Mouse (Mus musculus) kidney, adult 8-10 months (tissue): Measurements from ENCODE around the gene Pkd2.

ENCODE experiments used
- DNase-seq, 2 experiments: peaks; one replicate each; pipeline ENCODE4 v3.0.0; 2022

Pkd2 gene

DNA sequence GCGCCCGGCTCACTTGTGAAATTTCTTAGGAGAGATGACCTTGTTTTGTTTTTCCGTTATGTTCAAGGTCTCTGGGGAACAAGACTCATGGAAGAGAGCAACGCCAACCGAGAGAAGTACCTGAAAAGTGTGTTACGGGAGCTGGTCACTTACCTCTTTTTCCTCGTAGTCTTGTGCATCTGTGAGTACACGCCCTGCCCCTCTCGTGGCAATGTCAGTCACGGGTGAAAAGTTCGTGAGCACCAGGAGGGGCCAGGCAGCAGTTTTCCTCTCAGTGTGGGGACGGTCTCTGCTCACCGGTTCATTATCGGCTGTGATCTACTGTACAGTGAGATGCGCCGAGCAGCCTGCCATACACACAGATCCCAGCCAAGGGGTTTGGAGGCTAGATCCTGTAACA lies 7.6 kb downstream of the Pkd2 start:
- DNase-seq = no peak

DNA sequence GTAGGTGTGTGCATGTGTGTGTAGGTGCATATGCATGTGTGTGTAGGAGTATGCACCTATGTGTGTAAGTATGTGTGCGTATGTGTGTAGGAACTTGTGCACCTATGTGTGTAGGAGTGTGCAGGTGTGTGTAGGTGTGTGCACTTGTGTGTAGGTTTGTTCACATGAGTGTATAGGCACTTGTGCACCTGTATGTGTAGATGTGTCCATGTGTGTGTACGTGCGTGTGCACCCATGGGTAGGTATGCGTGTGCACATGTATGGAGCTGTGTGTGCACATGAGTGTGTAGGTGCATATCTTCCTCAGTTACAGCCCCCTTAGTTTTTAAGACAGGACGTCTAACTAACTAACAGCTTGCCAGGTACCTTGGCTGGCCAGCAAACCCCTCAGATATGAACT lies 9.3 kb downstream of the Pkd2 start:
- no peak for DNase-seq

DNA sequence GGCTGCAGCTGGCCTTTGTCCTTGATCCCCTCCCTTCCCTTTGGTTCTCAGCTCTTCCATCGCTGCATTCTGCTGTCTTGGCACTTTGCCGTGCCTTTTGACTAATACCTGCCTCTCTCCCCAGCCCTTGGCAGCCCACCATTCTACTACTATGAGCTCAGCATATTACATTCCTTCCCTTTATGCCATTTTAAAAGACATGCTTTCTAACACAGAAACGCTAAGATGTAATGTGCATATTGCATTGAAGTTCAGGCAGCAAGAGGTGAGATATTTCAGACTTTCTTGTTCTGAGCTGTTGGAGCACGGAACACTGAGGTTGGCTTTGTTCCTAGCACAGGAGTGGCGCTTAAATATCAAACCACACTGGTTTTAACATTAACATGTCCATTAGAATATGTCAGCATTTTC lies 11.7 kb downstream of the Pkd2 start:
- DNase-seq = peak; percentile 76 to 85

DNA sequence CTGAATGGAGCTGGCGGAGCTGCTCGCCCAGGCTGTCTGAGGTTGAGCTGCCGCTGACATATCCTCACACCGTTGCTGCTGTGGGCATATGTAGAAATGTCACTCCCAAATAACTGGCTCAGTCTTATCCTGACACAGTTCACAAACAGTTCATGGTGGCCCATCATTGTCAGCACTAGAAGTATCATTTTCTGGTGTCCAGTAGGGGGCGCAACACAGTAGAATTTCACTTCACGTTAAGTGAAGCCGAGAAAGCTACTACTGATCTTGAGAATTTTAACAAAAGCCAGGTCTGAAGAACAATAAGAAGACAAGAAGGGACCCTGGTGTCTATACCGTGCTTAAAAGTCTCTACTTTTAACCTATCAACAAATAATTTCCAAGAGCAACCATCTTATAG lies 13.1 kb downstream of the Pkd2 start:
- no peak for DNase-seq

DNA sequence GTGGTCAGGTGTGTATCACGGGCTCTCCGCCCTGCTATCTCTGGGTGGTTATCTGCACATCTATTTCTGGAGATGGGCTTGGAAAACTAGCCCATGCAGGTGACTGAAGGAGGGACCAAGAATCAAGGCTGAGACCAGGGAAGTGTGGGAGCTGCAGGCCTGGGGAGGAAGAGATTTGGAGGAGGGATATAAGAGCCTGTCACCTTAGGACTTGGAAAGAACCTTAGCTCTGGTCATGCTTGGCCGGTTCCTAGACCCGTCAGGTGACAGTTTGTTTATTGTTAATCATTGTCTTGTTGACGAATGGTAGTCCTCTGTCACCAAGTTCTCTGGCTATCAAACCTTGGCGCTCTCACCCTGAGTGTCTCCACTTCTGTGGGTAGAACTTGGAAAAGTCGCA lies 21.1 kb downstream of the Pkd2 start:
- peak; percentile 51 to 58 for DNase-seq

DNA sequence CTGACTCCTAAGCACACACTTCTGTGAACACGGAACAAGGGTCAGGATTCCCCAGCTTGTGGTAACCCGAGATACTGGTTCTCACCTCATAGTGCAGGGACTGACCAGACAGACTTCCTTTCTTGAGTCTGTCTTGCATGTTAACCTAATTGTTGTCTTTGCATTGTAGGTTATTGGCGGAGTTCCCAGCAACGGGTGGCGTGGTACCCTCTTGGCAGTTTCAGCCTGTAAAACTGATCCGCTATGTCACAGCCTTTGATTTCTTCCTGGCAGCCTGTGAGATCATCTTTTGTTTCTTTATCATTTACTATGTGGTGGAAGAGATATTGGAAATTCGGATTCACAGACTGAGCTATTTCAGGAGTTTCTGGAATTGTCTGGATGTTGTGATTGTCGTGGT lies 23.6 kb downstream of the Pkd2 start:
- DNase-seq = no peak

DNA sequence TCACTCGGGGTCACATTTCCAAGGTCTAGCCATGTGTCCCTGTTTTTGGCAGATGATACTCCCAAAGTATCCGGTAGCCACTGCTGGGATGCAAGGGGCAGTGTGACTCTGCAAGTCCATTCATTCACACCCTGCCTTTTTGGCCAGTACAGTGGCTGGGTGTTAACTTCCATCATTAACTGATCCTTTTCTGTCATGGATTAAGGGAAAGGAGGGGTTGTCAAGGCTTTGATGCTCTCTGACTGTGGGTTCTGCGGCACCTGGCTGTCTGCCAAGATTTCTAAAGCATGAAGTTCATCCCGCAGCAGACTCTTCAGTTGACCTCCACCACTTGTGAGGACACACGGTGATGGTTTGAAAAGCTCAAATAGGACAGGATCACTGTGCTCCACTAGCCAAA lies 32.3 kb downstream of the Pkd2 start:
- DNase-seq = no peak

DNA sequence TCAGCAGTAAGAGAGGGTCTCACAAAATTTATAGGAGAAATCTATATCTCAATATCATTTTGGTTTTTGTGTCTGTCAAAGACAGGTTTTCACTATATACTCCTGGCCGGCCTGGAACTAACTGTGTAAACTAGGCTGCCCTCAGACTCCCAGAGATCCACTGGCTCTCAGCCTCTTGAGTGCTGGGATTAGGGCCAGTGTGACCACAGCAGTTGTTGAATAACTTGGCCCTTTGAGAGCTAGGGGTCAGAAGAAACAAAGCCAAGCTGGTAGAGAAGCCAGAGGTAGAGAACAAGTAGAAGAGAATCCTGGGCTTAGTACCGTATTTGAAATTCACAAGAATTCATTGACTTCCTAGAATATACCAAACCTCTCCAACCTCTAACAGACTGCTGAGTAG lies 45.6 kb downstream of the Pkd2 start:
- DNase-seq = peak; percentile 54 to 61

DNA sequence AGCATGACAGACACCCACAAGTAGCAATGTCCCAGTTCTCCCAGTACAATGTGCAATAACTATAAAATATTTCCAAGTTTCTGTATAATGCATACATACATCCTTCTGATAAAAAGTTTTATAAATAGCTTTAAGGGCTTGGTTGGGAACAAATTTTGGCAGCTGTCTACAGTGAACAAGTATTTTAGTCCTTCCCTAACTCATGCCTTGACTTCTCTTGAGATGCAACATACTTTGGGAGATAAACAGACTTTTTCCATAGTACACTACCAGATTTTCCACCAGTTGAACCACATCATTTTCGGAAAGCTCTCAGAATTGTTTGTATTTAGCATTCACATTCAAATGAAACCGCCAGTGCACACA lies 48.6 kb downstream of the Pkd2 start:
- DNase-seq = no peak

DNA sequence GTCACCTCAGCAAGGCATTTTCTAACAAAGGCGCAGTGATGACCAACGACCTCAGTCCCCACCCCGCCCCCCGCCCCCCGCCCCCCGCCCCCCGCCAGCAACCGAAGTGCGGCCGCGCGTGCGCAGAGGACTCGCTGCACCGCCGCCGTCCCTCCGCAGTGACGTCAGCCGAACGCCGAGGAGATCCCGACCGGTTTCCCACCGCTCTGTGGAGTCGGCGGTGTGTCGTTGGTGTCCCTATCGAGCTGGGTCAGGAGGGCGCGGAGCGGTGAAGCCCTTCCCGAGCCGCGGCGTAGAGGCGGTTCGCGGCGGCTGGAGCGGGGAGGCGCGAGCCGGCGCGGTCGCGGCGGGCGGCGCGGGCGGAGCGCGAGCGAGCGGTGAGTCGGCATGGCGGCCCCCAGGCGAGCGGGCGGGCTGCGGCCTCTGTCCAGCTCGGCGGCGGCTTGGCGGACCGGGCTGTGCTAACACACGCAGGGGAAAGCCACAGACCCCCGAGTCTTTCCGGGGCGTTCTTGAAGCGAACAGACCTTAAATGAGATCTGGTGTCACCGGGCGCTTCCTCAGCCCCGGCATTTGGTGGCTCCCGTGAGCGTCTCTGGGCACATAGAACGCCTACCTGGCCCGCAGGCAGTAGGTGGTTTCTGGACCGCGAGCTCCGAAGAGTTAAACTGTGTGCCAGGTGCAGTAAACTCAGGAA lies 49.1 kb downstream of the Pkd2 start, which contains the start of gene BC005561:
Gene BC005561, plus strand, starts transcription at position 158 of the 697 bp plus-strand sequence.
- peak; percentile 76 to 81 for DNase-seq

DNA sequence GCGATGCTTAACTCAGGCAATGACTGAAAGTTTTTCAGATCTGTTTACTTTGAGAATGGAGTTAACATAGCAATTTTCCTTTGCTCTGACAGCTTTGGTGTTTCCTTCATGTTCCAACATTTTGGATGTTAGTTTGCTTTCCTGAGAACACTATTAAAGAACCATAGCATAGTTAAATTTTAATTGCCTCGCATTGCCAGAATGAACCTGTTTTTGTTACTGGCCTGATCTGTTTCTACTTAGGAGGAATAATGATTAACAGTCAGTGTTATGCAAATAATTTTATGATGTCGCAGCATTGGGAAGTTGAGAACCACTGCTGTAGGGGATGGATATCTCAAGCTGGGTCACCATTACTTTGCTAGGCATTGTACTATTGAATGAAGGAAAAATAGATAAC lies 52.0 kb downstream of the Pkd2 start:
- peak in 1 of 2 experiments; percentile 50 for DNase-seq

DNA sequence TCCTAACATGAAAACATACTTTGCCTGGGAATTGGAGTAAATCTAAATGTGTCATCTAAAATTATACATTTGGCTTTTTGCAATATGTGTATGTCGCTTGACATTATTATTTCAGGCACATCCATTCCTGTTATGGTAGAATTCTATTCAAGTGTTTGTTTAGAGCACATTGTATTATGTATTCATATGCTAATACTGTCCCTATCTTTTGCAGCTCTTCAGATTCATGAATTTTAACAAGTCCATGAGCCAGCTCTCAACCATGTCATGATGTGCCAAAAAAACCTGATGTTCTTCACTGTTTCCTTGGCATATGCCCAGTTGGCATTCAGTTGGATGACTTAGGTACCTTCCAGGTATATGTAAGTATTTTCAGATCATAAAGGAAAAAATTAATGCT lies 79.4 kb downstream of the Pkd2 start:
- DNase-seq = no peak

DNA sequence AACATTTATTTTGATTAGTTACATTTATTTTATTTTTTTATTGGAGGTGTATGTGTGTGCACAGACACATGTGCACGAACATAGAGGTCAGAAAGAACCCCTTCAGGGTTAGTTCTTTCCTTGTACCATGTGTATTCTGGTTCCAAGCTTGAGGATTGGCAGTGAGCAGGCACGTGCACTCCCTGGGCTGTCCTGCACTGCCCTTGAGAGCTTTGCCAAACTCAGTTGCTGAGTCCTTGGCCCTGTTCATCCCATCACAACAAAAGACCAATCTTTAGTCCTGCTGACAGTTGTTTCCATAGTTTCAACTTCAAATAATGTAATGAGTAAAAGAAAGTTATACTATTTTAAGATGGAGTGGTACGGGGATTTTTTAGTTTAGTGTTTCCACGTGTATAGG lies 80.1 kb downstream of the Pkd2 start:
- no peak for DNase-seq
